Mouse (Mus musculus) midbrain, postnatal 0 days (tissue): Measurements from ENCODE around the gene Tgfbr1. TPM values are rescaled to one million over a fixed set of nuclear protein-coding genes. Genes with fewer than 3 reads are reported as not detected.

ENCODE experiments used
- ATAC-seq: fragments of 200-750 bp; cut with Nextera tagmentation; 2 replicates; pipeline ENCODE4 v1.8.0; 2017; ENCODE audit warnings: moderate number of reproducible peaks, mild to moderate bottlenecking, moderate TSS enrichment, moderate library complexity; ENCODE audit not compliant: low FRiP score
- DNase-seq: peaks from one replicate; pipeline ENCODE4 v3.0.0-alpha.2; 2015; ENCODE audit warnings: low spot score
- H3K27ac ChIP-seq: fragments of 300-500 bp; sonication (generic); 2 replicates; pipeline ENCODE4 v1.5.1; 2014; ENCODE audit warnings: low read depth, mild to moderate bottlenecking, low read length, mixed read lengths
- H3K27me3 ChIP-seq: fragments of 300-500 bp; sonication (generic); 2 replicates; pipeline ENCODE4 v1.6.1; 2014; ENCODE audit warnings: low read length, control low read depth, mixed read lengths; ENCODE audit not compliant: insufficient read depth
- H3K36me3 ChIP-seq: fragments of 300-500 bp; sonication (generic); 2 replicates; pipeline ENCODE4 v1.6.1; 2014; ENCODE audit warnings: low read length, control low read depth, mixed read lengths; ENCODE audit not compliant: insufficient read depth
- H3K4me1 ChIP-seq: fragments of 300-500 bp; sonication (generic); 2 replicates; pipeline ENCODE4 v1.6.1; 2014; ENCODE audit warnings: mild to moderate bottlenecking, control low read depth, antibody characterized with exemption, low read length, mixed read lengths; ENCODE audit not compliant: insufficient read depth
- H3K4me2 ChIP-seq: fragments of 300-500 bp; sonication (generic); 2 replicates; pipeline ENCODE4 v1.6.1; 2014; ENCODE audit warnings: low read depth, mild to moderate bottlenecking, low read length, mixed read lengths; ENCODE audit not compliant: poor library complexity, severe bottlenecking
- H3K4me3 ChIP-seq: fragments of 300-500 bp; sonication (generic); 2 replicates; pipeline ENCODE4 v1.5.1; 2014; ENCODE audit warnings: low read depth, mild to moderate bottlenecking, low read length, moderate library complexity
- H3K9ac ChIP-seq: fragments of 300-500 bp; sonication (generic); replicated peaks from 2 replicates; pipeline ENCODE4 v1.6.1; 2014; ENCODE audit warnings: mild to moderate bottlenecking, low read length, moderate library complexity, mixed read lengths; ENCODE audit not compliant: poor library complexity, severe bottlenecking
- H3K9me3 ChIP-seq: fragments of 300-500 bp; sonication (generic); 2 replicates; pipeline ENCODE4 v1.6.1; 2016; ENCODE audit warnings: low read length, control low read depth
- CTCF ChIP-seq: IDR thresholded peaks from 2 replicates; pipeline ENCODE4 v1.5.1; 2016; ENCODE audit warnings: antibody characterized with exemption, mild to moderate bottlenecking
- WGBS: fragments of 180-500 bp; shearing (Covaris S2); extraction: QIAGEN DNeasy Blood & Tissue Kit; methylation state at CpG from one replicate; pipeline ENCODE4 v1.1.7; 2014; 5-methylcytosine and 5-hydroxymethylcytosine counted together
- polyA plus RNA-seq: library from polyadenylated mRNA; unstranded; fragments of >200 nt; fragmentation: Nextera tagmentation; extraction: Ambion mirVana; gene quantifications from 2 replicates; pipeline ENCODE4 v1.2.1, GENCODE M21; 2015
- total RNA-seq: library from RNA; depleted of rRNA; stranded (reverse); fragments of >200 nt; gene quantifications from 2 replicates; pipeline ENCODE4 v1.2.3, GENCODE M21; 2014

Tgfbr1 gene
- total and polyA plus RNA-seq, 2 experiments from 2014 or later = 16.1 to 30.7 TPM

GRCm38 (mm10) chr4:47437365-47438340 lies 84.6 kb downstream of the Tgfbr1 start:
- H3K27ac ChIP-seq = peak overlapping the region; percentile 57
- H3K27me3 ChIP-seq = no peaks in the 10 kb centered on the region
- 1% methylated on average over 33 of the region's 33 CpGs for WGBS
- peak; percentile 97 for DNase-seq
- H3K9ac ChIP-seq = peak overlapping the region; percentile 77
- H3K36me3 ChIP-seq = no peaks in the 10 kb centered on the region
- H3K4me2 ChIP-seq = peak overlapping the region; percentile 92
- H3K9me3 ChIP-seq = no peaks in the 10 kb centered on the region
- peak; percentile 95 for TF ChIP-seq CTCF
- 0 out of 2 replicates have a peak, but pooled peaks cover 3% of the 10 kb centered on the region for H3K4me1 ChIP-seq
- H3K4me3 ChIP-seq = peak overlapping the region; percentile 44
- peak; percentile 87 for ATAC-seq

GRCm38 (mm10) chr4:47438956-47439355 lies 85.9 kb downstream of the Tgfbr1 start:
- Histone ChIP-seq H3K4me2 (no peak overlapping the region), H3K4me1 (0 out of 2 replicates have a peak, but pooled peaks cover 3% of the 10 kb centered on the region), H3K9ac (no peak overlapping the region), H3K36me3 (no peaks in the 10 kb centered on the region), H3K27me3 (no peaks in the 10 kb centered on the region), H3K9me3 (no peaks in the 10 kb centered on the region), H3K4me3 (no peak overlapping the region), H3K27ac (no peak overlapping the region)
- no peak for TF ChIP-seq CTCF
- DNase-seq (no peak), ATAC-seq (no peak)
- 85% methylated on average over 6 of the region's 6 CpGs for WGBS

GRCm38 (mm10) chr4:47440951-47441350 lies 87.9 kb downstream of the Tgfbr1 start:
- DNase-seq (no peak), ATAC-seq (no peak)
- Histone ChIP-seq H3K36me3 (no peaks in the 10 kb centered on the region), H3K27me3 (no peaks in the 10 kb centered on the region), H3K27ac (no peak overlapping the region), H3K9ac (no peak overlapping the region), H3K4me2 (no peak overlapping the region), H3K9me3 (no peaks in the 10 kb centered on the region), H3K4me1 (0 out of 2 replicates have a peak, but pooled peaks cover 3% of the 10 kb centered on the region), H3K4me3 (no peak overlapping the region)
- TF ChIP-seq CTCF = no peak
- 88% methylated on average over 11 of the region's 11 CpGs for WGBS

- Histone ChIP-seq H3K36me3 (no peaks in the 10 kb centered on the region), H3K4me1 (no peaks in the 10 kb centered on the region), H3K9me3 (no peaks in the 10 kb centered on the region), H3K4me2 (no peak overlapping the region), H3K9ac (no peak overlapping the region), H3K4me3 (no peak overlapping the region), H3K27me3 (no peaks in the 10 kb centered on the region), H3K27ac (no peak overlapping the region)
- 89% methylated on average over 3 of the region's 3 CpGs for WGBS
- no peak for TF ChIP-seq CTCF
- DNase-seq (no peak), ATAC-seq (no peak)
Observed at GRCm38 (mm10) chr4:47448526-47448925, 95.5 kb downstream of the Tgfbr1 start.

GRCm38 (mm10) chr4:47449116-47449515 lies 96.1 kb downstream of the Tgfbr1 start:
- no peaks in the 10 kb centered on the region for H3K9me3 ChIP-seq
- DNase-seq = no peak
- WGBS = 68% methylated on average over 5 of the region's 5 CpGs
- no peaks in the 10 kb centered on the region for H3K27me3 ChIP-seq
- H3K27ac ChIP-seq = no peak overlapping the region
- H3K36me3 ChIP-seq = no peaks in the 10 kb centered on the region
- no peak overlapping the region for H3K4me2 ChIP-seq
- no peaks in the 10 kb centered on the region for H3K4me1 ChIP-seq
- no peak overlapping the region for H3K9ac ChIP-seq
- no peak for TF ChIP-seq CTCF
- ATAC-seq = no peak
- H3K4me3 ChIP-seq = no peak overlapping the region
